Mouse (Mus musculus) heart, postnatal 0 days (tissue): ENCODE data around the gene Ccnq.

ENCODE experiments used
- CTCF ChIP-seq: IDR thresholded peaks from 2 replicates; pipeline ENCODE4 v1.5.1; 2016; ENCODE audit warnings: antibody characterized with exemption, control low read depth, low read depth
- EP300 ChIP-seq: IDR thresholded peaks from 2 replicates; pipeline ENCODE4 v1.6.1; 2016; ENCODE audit warnings: antibody characterized with exemption, low read depth

DNA sequence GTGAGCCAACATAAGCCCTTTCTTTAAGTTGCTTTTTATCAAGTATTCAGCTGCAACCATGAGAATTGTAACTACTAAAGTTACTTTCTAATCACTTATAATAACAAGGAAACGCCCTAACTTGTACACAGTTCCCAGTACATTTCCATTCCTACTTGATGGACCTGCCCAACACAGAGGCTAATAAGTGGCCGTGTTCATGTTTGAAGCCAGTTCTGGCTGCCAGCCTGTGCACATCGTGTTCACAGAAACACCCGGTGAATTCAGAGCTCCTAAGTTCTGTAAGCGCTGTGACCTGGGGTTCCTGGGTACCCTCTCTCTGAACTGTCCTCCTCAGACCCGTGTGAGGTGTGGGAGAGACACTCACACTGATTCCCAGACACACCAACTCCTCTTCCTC, 13.3 kb upstream of the Ccnq start:
- TF ChIP-seq CTCF, result no peak
- no peak for TF ChIP-seq EP300
